Mouse (Mus musculus): ENCODE data around the gene D3Ertd254e. TPM values are rescaled to one million over a fixed set of nuclear protein-coding genes. Genes with fewer than 3 reads are reported as not detected.

Gene D3Ertd254e
- polyA plus RNA-seq, 1 experiment = 1.3 TPM

- H3K27me3 ChIP-seq (replicated peaks; ENCODE audit: control insufficient read depth, insufficient read depth, low read length) = no peaks in the 10 kb centered on the region
- H3K4me3 ChIP-seq (ENCODE audit: insufficient read depth, low read depth, low read length) = no peak overlapping the region
- no peak overlapping the region for H3K27ac ChIP-seq (ENCODE audit: insufficient read depth, low read depth, low read length)
- TF ChIP-seq POLR2A (IDR thresholded peaks at IDR 0.05; ENCODE audit: low read depth, low read length) (no peak), CTCF (conservative IDR thresholded peaks at IDR 0.05; ENCODE audit: insufficient read depth, insufficient read length, low read depth, low read length) (no peak)
- H3K4me1 ChIP-seq (ENCODE audit: control insufficient read depth, insufficient read depth, low read length) = no peaks in the 10 kb centered on the region
- no peaks in the 10 kb centered on the region for H3K36me3 ChIP-seq (ENCODE audit: control insufficient read depth, insufficient read depth, low read length)
- DNase-seq = no peak
Observed at GRCm38 (mm10) chr3:36138996-36139395, 11.8 kb upstream of the D3Ertd254e start.

GRCm38 (mm10) chr3:36150537-36150933, 282 bp upstream of the D3Ertd254e start:
- Histone ChIP-seq H3K36me3 (ENCODE audit: control insufficient read depth, insufficient read depth, low read length) (no peaks in the 10 kb centered on the region), H3K4me1 (ENCODE audit: control insufficient read depth, insufficient read depth, low read length) (peaks cover 14% of the 10 kb centered on the region), H3K4me3 (ENCODE audit: insufficient read depth, low read depth, low read length) (peak overlapping the region; percentile 90; the same call in 1 of the 2 replicates), H3K27me3 (replicated peaks; ENCODE audit: control insufficient read depth, insufficient read depth, low read length) (no peaks in the 10 kb centered on the region), H3K27ac (ENCODE audit: insufficient read depth, low read depth, low read length) (no peak overlapping the region)
- 12% methylated on average over 1 of the region's 1 CpGs for WGBS
- TF ChIP-seq POLR2A (IDR thresholded peaks at IDR 0.05; ENCODE audit: low read depth, low read length) = no peak
- TF ChIP-seq CTCF (conservative IDR thresholded peaks at IDR 0.05; ENCODE audit: insufficient read depth, insufficient read length, low read depth, low read length) = no peak
- DNase-seq = no peak

- 42% methylated on average over 5 of the region's 5 CpGs for WGBS
- peaks cover 14% of the 10 kb centered on the region for H3K4me1 ChIP-seq (ENCODE audit: control insufficient read depth, insufficient read depth, low read length)
- no peak overlapping the region for H3K4me3 ChIP-seq (ENCODE audit: insufficient read depth, low read depth, low read length)
- TF ChIP-seq POLR2A (IDR thresholded peaks at IDR 0.05; ENCODE audit: low read depth, low read length) (no peak), CTCF (conservative IDR thresholded peaks at IDR 0.05; ENCODE audit: insufficient read depth, insufficient read length, low read depth, low read length) (no peak)
- no peak overlapping the region for H3K27ac ChIP-seq (ENCODE audit: insufficient read depth, low read depth, low read length)
- peaks cover 9% of the 10 kb centered on the region for H3K36me3 ChIP-seq (ENCODE audit: control insufficient read depth, insufficient read depth, low read length)
- DNase-seq = no peak
- no peaks in the 10 kb centered on the region for H3K27me3 ChIP-seq (replicated peaks; ENCODE audit: control insufficient read depth, insufficient read depth, low read length)
Observed at GRCm38 (mm10) chr3:36155268-36155667, 4.5 kb downstream of the D3Ertd254e start.

- Histone ChIP-seq H3K4me3 (ENCODE audit: insufficient read depth, low read depth, low read length) (no peak overlapping the region), H3K27ac (ENCODE audit: insufficient read depth, low read depth, low read length) (no peak overlapping the region), H3K27me3 (replicated peaks; ENCODE audit: control insufficient read depth, insufficient read depth, low read length) (no peaks in the 10 kb centered on the region), H3K4me1 (ENCODE audit: control insufficient read depth, insufficient read depth, low read length) (no peaks in the 10 kb centered on the region), H3K36me3 (ENCODE audit: control insufficient read depth, insufficient read depth, low read length) (peaks cover 3% of the 10 kb centered on the region)
- TF ChIP-seq POLR2A (IDR thresholded peaks at IDR 0.05; ENCODE audit: low read depth, low read length) (no peak), CTCF (conservative IDR thresholded peaks at IDR 0.05; ENCODE audit: insufficient read depth, insufficient read length, low read depth, low read length) (no peak)
- no peak for DNase-seq
- WGBS = 95% methylated on average over 1 of the region's 1 CpGs
Observed at GRCm38 (mm10) chr3:36170670-36171210, 19.9 kb downstream of the D3Ertd254e start.

- Histone ChIP-seq H3K27me3 (replicated peaks; ENCODE audit: control insufficient read depth, insufficient read depth, low read length) (no peaks in the 10 kb centered on the region), H3K27ac (ENCODE audit: insufficient read depth, low read depth, low read length) (no peak overlapping the region), H3K4me3 (ENCODE audit: insufficient read depth, low read depth, low read length) (no peak overlapping the region), H3K4me1 (ENCODE audit: control insufficient read depth, insufficient read depth, low read length) (no peaks in the 10 kb centered on the region), H3K36me3 (ENCODE audit: control insufficient read depth, insufficient read depth, low read length) (no peaks in the 10 kb centered on the region)
- DNase-seq = no peak
- WGBS = 98% methylated on average over 1 of the region's 1 CpGs
- TF ChIP-seq CTCF (conservative IDR thresholded peaks at IDR 0.05; ENCODE audit: insufficient read depth, insufficient read length, low read depth, low read length) = no peak
- no peak for TF ChIP-seq POLR2A (IDR thresholded peaks at IDR 0.05; ENCODE audit: low read depth, low read length)
Observed at GRCm38 (mm10) chr3:36171348-36171747, 20.5 kb downstream of the D3Ertd254e start.

- WGBS = 88% methylated on average over 2 of the region's 2 CpGs
Observed at GRCm38 (mm10) chr3:36173761-36174160, 22.9 kb downstream of the D3Ertd254e start.

GRCm38 (mm10) chr3:36181519-36181918, 30.7 kb downstream of the D3Ertd254e start:
- Histone ChIP-seq H3K36me3 (ENCODE audit: control insufficient read depth, insufficient read depth, low read length) (no peaks in the 10 kb centered on the region), H3K27ac (ENCODE audit: insufficient read depth, low read depth, low read length) (no peak overlapping the region), H3K4me3 (ENCODE audit: insufficient read depth, low read depth, low read length) (no peak overlapping the region), H3K27me3 (replicated peaks; ENCODE audit: control insufficient read depth, insufficient read depth, low read length) (no peaks in the 10 kb centered on the region), H3K4me1 (ENCODE audit: control insufficient read depth, insufficient read depth, low read length) (no peaks in the 10 kb centered on the region)
- peak; percentile 38 for DNase-seq
- 8% methylated on average over 4 of the region's 4 CpGs for WGBS
- TF ChIP-seq POLR2A (IDR thresholded peaks at IDR 0.05; ENCODE audit: low read depth, low read length) = no peak
- peak; percentile 34; the same call in 1 of the 2 replicates for TF ChIP-seq CTCF (conservative IDR thresholded peaks at IDR 0.05; ENCODE audit: insufficient read depth, insufficient read length, low read depth, low read length)

More at GRCm38 (mm10) chr3:36173761-36174160, 22.9 kb downstream of the D3Ertd254e start:
- H3K4me3 ChIP-seq (ENCODE audit: insufficient read depth, low read depth, low read length) = no peak overlapping the region
- DNase-seq = no peak
- no peaks in the 10 kb centered on the region for H3K36me3 ChIP-seq (ENCODE audit: control insufficient read depth, insufficient read depth, low read length)
- no peak for TF ChIP-seq CTCF (conservative IDR thresholded peaks at IDR 0.05; ENCODE audit: insufficient read depth, insufficient read length, low read depth, low read length)
- no peak for TF ChIP-seq POLR2A (IDR thresholded peaks at IDR 0.05; ENCODE audit: low read depth, low read length)
- no peaks in the 10 kb centered on the region for H3K27me3 ChIP-seq (replicated peaks; ENCODE audit: control insufficient read depth, insufficient read depth, low read length)
- H3K27ac ChIP-seq (ENCODE audit: insufficient read depth, low read depth, low read length) = no peak overlapping the region
- H3K4me1 ChIP-seq (ENCODE audit: control insufficient read depth, insufficient read depth, low read length) = no peaks in the 10 kb centered on the region
